Mouse (Mus musculus) hindbrain, postnatal 0 days (tissue): ENCODE results near the gene Zfp488. TPM values are rescaled to one million over a fixed set of nuclear protein-coding genes. Genes with fewer than 3 reads are reported as not detected.

ENCODE experiments used
- ATAC-seq: fragments of 200-750 bp; cut with Nextera tagmentation; 2 replicates; pipeline ENCODE4 v1.8.0; 2017; ENCODE audit warnings: mild to moderate bottlenecking, moderate TSS enrichment, moderate library complexity
- DNase-seq: peaks from one replicate; pipeline ENCODE4 v3.0.0-alpha.2; 2015; ENCODE audit warnings: low spot score
- H3K27ac ChIP-seq: fragments of 300-500 bp; sonication (generic); 2 replicates; pipeline ENCODE4 v1.5.1; 2014; ENCODE audit warnings: mild to moderate bottlenecking
- H3K27me3 ChIP-seq: fragments of 300-500 bp; sonication (generic); 2 replicates; pipeline ENCODE4 v1.6.1; 2014; ENCODE audit warnings: low read length, mixed read lengths; ENCODE audit not compliant: insufficient read depth
- H3K36me3 ChIP-seq: fragments of 300-500 bp; sonication (generic); 2 replicates; pipeline ENCODE4 v1.6.1; 2014; ENCODE audit warnings: low read length, mixed read lengths; ENCODE audit not compliant: insufficient read depth
- H3K4me1 ChIP-seq: fragments of 300-500 bp; sonication (generic); 2 replicates; pipeline ENCODE4 v1.6.1; 2014; ENCODE audit warnings: antibody characterized with exemption, low read length, mixed read lengths; ENCODE audit not compliant: insufficient read depth
- H3K4me2 ChIP-seq: fragments of 300-500 bp; sonication (generic); 2 replicates; pipeline ENCODE4 v1.6.1; 2014; ENCODE audit warnings: low read depth, mild to moderate bottlenecking, low read length, moderate library complexity, mixed read lengths
- H3K4me3 ChIP-seq: fragments of 300-500 bp; sonication (generic); 2 replicates; pipeline ENCODE4 v1.5.1; 2014; ENCODE audit warnings: low read length
- H3K9ac ChIP-seq: fragments of 300-500 bp; sonication (generic); replicated peaks from 2 replicates; pipeline ENCODE4 v1.6.1; 2014; ENCODE audit warnings: mild to moderate bottlenecking, low read length, moderate library complexity, mixed read lengths
- H3K9me3 ChIP-seq: fragments of 300-500 bp; sonication (generic); 2 replicates; pipeline ENCODE4 v1.6.1; 2016; ENCODE audit warnings: low read length, mixed read lengths
- CTCF ChIP-seq: IDR thresholded peaks from 2 replicates; pipeline ENCODE4 v1.5.1; 2016; ENCODE audit warnings: antibody characterized with exemption, control low read depth, low read depth
- WGBS: fragments of 180-500 bp; shearing (Covaris S2); extraction: QIAGEN DNeasy Blood & Tissue Kit; methylation state at CpG from one replicate; pipeline ENCODE4 v1.1.7; 2014; 5-methylcytosine and 5-hydroxymethylcytosine counted together
- polyA plus RNA-seq: library from polyadenylated mRNA; unstranded; fragments of >200 nt; fragmentation: Nextera tagmentation; extraction: Ambion mirVana; gene quantifications from 2 replicates; pipeline ENCODE4 v1.2.1, GENCODE M21; 2015
- total RNA-seq: library from RNA; depleted of rRNA; stranded (reverse); fragments of >200 nt; gene quantifications from 2 replicates; pipeline ENCODE4 v1.2.3, GENCODE M21; 2014

The Zfp488 gene
- total and polyA plus RNA-seq, 2 experiments from 2014 or later, result 1.9 to 7.7 TPM

DNA sequence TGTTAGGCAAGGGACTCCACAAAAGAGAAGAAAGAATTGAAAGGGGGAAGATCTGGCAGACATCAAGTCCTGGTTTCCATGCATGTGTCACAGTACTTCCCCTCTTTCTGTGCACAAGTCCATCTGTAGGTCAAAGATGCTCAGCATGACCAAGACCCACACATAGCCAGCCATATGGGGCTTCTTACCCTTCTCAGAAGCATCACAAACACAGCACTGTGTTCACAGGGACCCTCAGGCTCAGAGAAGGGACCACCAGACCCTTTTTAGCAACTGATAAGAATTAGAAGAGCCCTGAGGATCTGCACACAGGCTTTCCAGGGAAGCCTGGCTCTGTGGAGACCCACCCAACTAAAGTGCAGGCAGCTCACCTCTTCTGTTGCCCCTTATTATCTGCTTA, 21.5 kb upstream of the Zfp488 start:
- no peak for ATAC-seq
- no peak overlapping the region for H3K9ac ChIP-seq
- no peaks in the 10 kb centered on the region for H3K36me3 ChIP-seq
- no peak overlapping the region for H3K27ac ChIP-seq
- H3K27me3 ChIP-seq, result no peaks in the 10 kb centered on the region
- no peaks in the 10 kb centered on the region for H3K9me3 ChIP-seq
- H3K4me2 ChIP-seq, result no peak overlapping the region
- TF ChIP-seq CTCF, result no peak
- no peaks in the 10 kb centered on the region for H3K4me1 ChIP-seq
- no peak for DNase-seq
- H3K4me3 ChIP-seq, result no peak overlapping the region

DNA sequence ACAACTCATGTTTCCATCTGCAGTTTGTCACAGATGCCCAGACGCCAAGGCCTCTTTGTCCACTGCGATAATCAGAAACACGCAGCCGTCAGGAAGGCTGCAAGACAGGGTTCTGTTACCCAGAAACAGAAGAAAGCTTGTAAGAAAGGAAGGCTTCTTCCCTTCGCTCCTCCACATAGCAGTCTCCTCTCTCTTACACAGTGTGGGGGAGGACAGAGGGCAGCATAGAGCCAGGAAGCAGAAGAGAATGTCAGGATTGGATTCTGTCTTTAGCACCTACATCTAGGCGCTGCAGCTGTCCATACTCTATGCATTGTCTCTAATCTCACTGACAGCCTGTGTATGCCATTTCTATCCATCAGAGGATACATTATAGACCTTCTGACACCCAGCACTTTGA, 18.9 kb upstream of the Zfp488 start:
- ATAC-seq (no peak), DNase-seq (no peak)
- H3K36me3 ChIP-seq, result no peaks in the 10 kb centered on the region
- no peaks in the 10 kb centered on the region for H3K9me3 ChIP-seq
- H3K4me2 ChIP-seq, result no peak overlapping the region
- H3K4me3 ChIP-seq, result no peak overlapping the region
- no peak overlapping the region for H3K9ac ChIP-seq
- no peak overlapping the region for H3K27ac ChIP-seq
- 69% methylated on average over 6 of the region's 6 CpGs for WGBS
- H3K4me1 ChIP-seq, result no peaks in the 10 kb centered on the region
- no peaks in the 10 kb centered on the region for H3K27me3 ChIP-seq
- TF ChIP-seq CTCF, result peak; percentile 21

DNA sequence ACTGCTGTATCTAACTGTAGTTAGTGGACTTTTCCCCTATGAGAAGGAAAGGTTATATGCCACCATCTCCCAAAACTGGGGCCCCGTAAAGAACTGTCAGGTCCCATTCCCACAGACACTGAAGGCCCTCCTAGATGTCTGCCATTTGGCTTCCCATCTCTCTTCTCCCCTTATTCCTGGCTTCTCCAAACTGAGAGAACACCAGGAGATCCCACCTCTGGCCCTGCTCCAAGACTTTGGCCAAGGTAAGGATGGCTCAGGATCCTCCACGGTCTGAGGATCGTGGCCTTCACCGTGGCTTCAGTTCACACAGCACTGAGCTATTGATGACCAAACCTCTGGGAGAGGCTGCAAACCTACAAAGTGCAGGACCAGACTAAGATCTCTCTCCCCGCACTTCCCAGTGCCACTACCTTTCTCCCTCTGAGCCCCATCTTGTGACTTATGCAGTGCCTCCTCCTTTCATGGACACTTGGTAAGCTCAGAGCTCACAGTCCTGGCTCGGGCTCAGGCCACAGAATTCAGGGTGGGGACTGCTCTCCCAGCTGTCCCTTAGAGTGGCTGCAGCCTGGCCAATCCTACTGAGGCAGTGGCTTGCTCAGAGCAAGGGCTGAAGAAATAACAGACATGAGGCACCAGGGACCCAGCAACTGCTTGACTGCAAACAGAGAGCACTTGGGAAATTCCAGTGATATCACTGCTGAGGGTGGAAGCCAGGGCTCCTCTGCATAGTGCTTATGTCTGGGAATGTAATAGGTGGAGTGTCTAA, 15.1 kb upstream of the Zfp488 start:
- ATAC-seq, result no peak
- DNase-seq, result no peak
- TF ChIP-seq CTCF, result no peak
- Histone ChIP-seq H3K9ac (no peak overlapping the region), H3K4me3 (no peak overlapping the region), H3K27ac (no peak overlapping the region), H3K9me3 (no peaks in the 10 kb centered on the region), H3K4me2 (no peak overlapping the region), H3K4me1 (no peaks in the 10 kb centered on the region), H3K36me3 (no peaks in the 10 kb centered on the region), H3K27me3 (no peaks in the 10 kb centered on the region)
- 92% methylated on average over 6 of the region's 6 CpGs for WGBS

DNA sequence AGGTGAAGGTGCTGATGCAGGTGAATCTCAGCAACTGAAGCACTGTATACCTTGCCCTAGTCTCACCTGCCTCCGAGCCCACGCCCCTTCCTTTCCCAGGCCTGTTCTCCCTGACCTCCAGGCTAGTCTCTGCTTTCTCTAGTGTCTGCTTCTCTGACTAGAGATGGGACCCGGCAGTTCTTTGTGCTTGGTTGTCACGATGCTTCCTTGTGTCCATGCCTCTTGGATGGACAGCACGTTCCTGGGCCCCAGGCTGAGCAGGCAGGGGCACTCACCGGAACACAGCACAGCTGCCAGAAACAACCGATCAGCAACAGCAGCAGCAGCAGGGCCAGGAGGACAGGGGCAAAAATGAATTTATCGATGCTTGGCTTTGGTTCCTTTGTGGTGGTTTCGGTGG, 14.5 kb upstream of the Zfp488 start:
- H3K9ac ChIP-seq, result no peak overlapping the region
- ATAC-seq (no peak), DNase-seq (no peak)
- no peaks in the 10 kb centered on the region for H3K9me3 ChIP-seq
- no peak for TF ChIP-seq CTCF
- no peak overlapping the region for H3K27ac ChIP-seq
- H3K4me1 ChIP-seq, result no peaks in the 10 kb centered on the region
- H3K27me3 ChIP-seq, result no peaks in the 10 kb centered on the region
- no peak overlapping the region for H3K4me2 ChIP-seq
- H3K4me3 ChIP-seq, result no peak overlapping the region
- 87% methylated on average over 9 of the region's 9 CpGs for WGBS
- H3K36me3 ChIP-seq, result no peaks in the 10 kb centered on the region

DNA sequence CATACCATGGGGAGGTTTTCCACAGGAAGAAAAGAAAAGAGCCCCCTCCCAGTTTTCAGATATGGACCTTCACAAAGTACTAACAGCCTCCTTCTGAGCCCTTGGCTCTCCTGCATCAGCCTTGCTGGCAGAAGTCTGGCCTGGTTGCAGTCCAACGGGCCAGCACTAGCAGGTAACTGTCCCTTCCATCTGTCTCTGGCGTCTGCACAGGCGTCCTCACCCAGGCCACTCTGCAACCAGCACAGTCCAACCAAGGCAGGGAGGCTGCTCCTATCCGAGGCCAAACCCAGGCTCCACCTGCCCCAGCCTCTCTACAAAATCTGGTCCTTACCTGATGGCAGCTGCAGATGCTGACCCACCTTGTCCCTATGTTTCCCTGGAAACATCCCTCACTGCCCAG, 13.4 kb upstream of the Zfp488 start:
- Histone ChIP-seq H3K4me3 (no peak overlapping the region), H3K9ac (no peak overlapping the region), H3K4me1 (no peaks in the 10 kb centered on the region), H3K27ac (no peak overlapping the region), H3K36me3 (no peaks in the 10 kb centered on the region), H3K9me3 (no peaks in the 10 kb centered on the region), H3K4me2 (no peak overlapping the region), H3K27me3 (no peaks in the 10 kb centered on the region)
- WGBS, result 81% methylated on average over 4 of the region's 4 CpGs
- DNase-seq (no peak), ATAC-seq (no peak)
- TF ChIP-seq CTCF, result no peak

DNA sequence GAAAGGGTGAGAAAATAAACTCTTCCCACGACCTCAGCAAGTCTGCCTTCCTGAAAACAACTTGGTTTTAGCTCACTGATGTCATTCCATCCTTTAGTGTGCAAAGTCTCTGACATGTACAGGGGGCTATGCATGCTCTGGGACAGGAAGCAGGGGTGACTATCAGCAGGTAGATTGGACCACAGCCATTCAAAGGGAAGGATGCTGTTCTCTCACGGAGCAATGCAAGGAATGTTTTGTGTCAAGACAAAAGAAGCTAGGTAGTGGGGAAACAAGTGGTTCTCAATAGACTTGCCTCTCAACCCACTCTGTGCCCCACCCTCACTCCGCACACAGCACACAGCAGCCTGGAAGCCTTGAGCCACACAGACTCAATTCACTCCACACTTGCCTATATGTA, 10.6 kb upstream of the Zfp488 start:
- no peak overlapping the region for H3K9ac ChIP-seq
- TF ChIP-seq CTCF, result no peak
- no peak overlapping the region for H3K4me2 ChIP-seq
- H3K9me3 ChIP-seq, result no peaks in the 10 kb centered on the region
- no peak overlapping the region for H3K27ac ChIP-seq
- H3K36me3 ChIP-seq, result no peaks in the 10 kb centered on the region
- H3K4me3 ChIP-seq, result no peak overlapping the region
- H3K27me3 ChIP-seq, result no peaks in the 10 kb centered on the region
- WGBS, result 49% methylated on average over 3 of the region's 3 CpGs
- DNase-seq (no peak), ATAC-seq (no peak)
- H3K4me1 ChIP-seq, result no peaks in the 10 kb centered on the region

DNA sequence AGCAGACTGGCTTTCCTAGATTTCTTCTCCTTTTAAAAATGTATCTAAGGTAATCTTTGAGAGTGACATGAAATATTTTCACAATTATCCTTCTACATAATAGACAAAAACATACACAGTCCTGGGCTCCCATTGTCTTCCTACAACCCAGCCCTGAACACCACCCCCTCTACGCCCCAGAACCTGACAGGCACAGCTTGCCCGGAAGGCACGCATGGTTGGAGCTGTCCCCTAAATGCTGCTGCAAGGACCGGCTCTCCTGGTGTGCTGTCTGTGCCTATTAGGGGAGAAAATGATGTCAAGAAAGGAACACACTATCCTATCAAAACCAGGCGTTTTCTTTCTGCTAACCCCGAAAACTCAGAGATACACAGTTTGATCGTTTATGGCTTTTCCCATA, 816 bp downstream of the Zfp488 start:
- peak overlapping the region; percentile 48; the same call in 1 of the 2 replicates for H3K9ac ChIP-seq
- peak; percentile 40 for DNase-seq

More for the DNA sequence above, 816 bp downstream of the Zfp488 start:
- Histone ChIP-seq H3K4me2 (peak overlapping the region; percentile 89), H3K27me3 (no peaks in the 10 kb centered on the region), H3K9me3 (no peaks in the 10 kb centered on the region), H3K27ac (0 out of 2 replicates have a peak overlapping the region, but pooled peaks have one; percentile 41), H3K36me3 (no peaks in the 10 kb centered on the region), H3K4me1 (0 out of 2 replicates have a peak, but pooled peaks cover 5% of the 10 kb centered on the region), H3K4me3 (peak overlapping the region; percentile 43)
- WGBS, result 29% methylated on average over 7 of the region's 7 CpGs
- TF ChIP-seq CTCF, result no peak
- ATAC-seq, result no peak
